Mouse (Mus musculus): Measurements from ENCODE around the gene Pikfyve. TPM values are rescaled to one million over a fixed set of nuclear protein-coding genes. Genes with fewer than 3 reads are reported as not detected.

Pikfyve gene
- polyA plus RNA-seq, 1 experiment: 0.92 TPM

- no peak overlapping the region for H3K4me3 ChIP-seq (replicated peaks)
- no peak for TF ChIP-seq GATA1 (IDR thresholded peaks at IDR 0.05; ENCODE audit: low read length)
- TF ChIP-seq TAL1 (IDR thresholded peaks at IDR 0.05; ENCODE audit: low read length): no peak
- no peaks in the 10 kb centered on the region for H3K9me3 ChIP-seq (ENCODE audit: control insufficient read depth, low read length)
- H3K27me3 ChIP-seq (ENCODE audit: control insufficient read depth): no peaks in the 10 kb centered on the region
- peaks cover 21% of the 10 kb centered on the region for H3K36me3 ChIP-seq (ENCODE audit: control insufficient read depth)
- H3K4me1 ChIP-seq (ENCODE audit: control insufficient read depth): no peaks in the 10 kb centered on the region
Observed at GRCm38 (mm10) chr1:65167496-65167895, 19.0 kb upstream of the Pikfyve start.

GRCm38 (mm10) chr1:65169536-65169935 is 16.9 kb upstream of the Pikfyve start:
- no peak for TF ChIP-seq TAL1 (IDR thresholded peaks at IDR 0.05; ENCODE audit: low read length)
- H3K4me3 ChIP-seq (replicated peaks): no peak overlapping the region
- H3K9me3 ChIP-seq (ENCODE audit: control insufficient read depth, low read length): no peaks in the 10 kb centered on the region
- H3K36me3 ChIP-seq (ENCODE audit: control insufficient read depth): peaks cover 16% of the 10 kb centered on the region
- no peaks in the 10 kb centered on the region for H3K27me3 ChIP-seq (ENCODE audit: control insufficient read depth)
- H3K4me1 ChIP-seq (ENCODE audit: control insufficient read depth): no peaks in the 10 kb centered on the region

DNA sequence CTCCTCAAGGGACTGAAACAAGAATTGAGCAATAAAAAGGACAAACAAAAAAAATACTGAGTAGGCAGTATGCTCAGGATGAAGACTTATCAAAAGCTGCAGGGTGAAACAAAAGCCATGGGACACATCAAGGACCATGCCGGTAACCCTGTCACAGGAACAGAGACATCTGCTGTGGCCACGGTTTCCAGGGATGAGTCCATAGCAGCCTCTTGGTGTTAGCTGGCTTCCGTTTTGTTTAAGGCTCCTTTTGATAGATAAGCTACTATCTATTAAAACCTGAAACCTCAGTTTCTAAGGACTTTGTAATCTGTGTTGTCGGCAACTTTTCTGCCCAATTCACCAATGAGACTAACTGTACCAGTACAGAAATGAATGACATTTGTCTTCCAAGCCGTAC is 16.5 kb upstream of the Pikfyve start:
- Histone ChIP-seq H3K4me1 (ENCODE audit: control insufficient read depth) (no peaks in the 10 kb centered on the region), H3K4me3 (replicated peaks) (no peak overlapping the region), H3K9me3 (ENCODE audit: control insufficient read depth, low read length) (no peaks in the 10 kb centered on the region), H3K27me3 (ENCODE audit: control insufficient read depth) (no peaks in the 10 kb centered on the region), H3K36me3 (ENCODE audit: control insufficient read depth) (peaks cover 14% of the 10 kb centered on the region; the same call in 1 of the 2 replicates)
- TF ChIP-seq GATA1 (IDR thresholded peaks at IDR 0.05; ENCODE audit: low read length): no peak
- TF ChIP-seq TAL1 (IDR thresholded peaks at IDR 0.05; ENCODE audit: low read length): no peak

DNA sequence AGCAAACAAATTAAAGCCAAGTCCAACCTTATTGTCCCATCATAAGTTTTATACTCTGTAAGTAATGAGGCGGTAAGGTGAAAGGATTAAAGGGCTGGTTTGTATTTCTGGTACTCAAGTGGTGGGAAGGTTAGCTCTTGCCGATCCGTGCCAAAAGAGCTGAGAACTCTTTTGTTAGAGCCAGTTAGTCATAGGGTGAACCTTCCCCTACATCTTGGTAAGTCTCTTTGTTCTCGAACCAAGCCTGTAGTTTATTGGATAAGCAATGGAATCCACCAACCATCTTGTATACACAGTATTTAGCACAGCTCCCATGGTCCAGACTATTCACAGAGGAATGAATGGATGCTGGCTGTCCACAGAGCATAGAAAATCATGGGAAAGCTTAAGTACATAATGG is 14.9 kb upstream of the Pikfyve start:
- Histone ChIP-seq H3K4me3 (replicated peaks) (no peak overlapping the region), H3K36me3 (ENCODE audit: control insufficient read depth) (peaks cover 14% of the 10 kb centered on the region; the same call in 1 of the 2 replicates), H3K4me1 (ENCODE audit: control insufficient read depth) (peaks cover 3% of the 10 kb centered on the region), H3K27me3 (ENCODE audit: control insufficient read depth) (no peaks in the 10 kb centered on the region), H3K9me3 (ENCODE audit: control insufficient read depth, low read length) (no peaks in the 10 kb centered on the region)
- no peak for TF ChIP-seq GATA1 (IDR thresholded peaks at IDR 0.05; ENCODE audit: low read length)
- no peak for TF ChIP-seq TAL1 (IDR thresholded peaks at IDR 0.05; ENCODE audit: low read length)

- H3K4me3 ChIP-seq (replicated peaks): no peak overlapping the region
- no peaks in the 10 kb centered on the region for H3K9me3 ChIP-seq (ENCODE audit: control insufficient read depth, low read length)
- H3K36me3 ChIP-seq (ENCODE audit: control insufficient read depth): peaks cover 7% of the 10 kb centered on the region; the same call in 1 of the 2 replicates
- TF ChIP-seq TAL1 (IDR thresholded peaks at IDR 0.05; ENCODE audit: low read length): no peak
- TF ChIP-seq GATA1 (IDR thresholded peaks at IDR 0.05; ENCODE audit: low read length): no peak
- H3K27me3 ChIP-seq (ENCODE audit: control insufficient read depth): no peaks in the 10 kb centered on the region
- H3K4me1 ChIP-seq (ENCODE audit: control insufficient read depth): peaks cover 22% of the 10 kb centered on the region
Observed at GRCm38 (mm10) chr1:65173716-65174115, 12.8 kb upstream of the Pikfyve start.

- Histone ChIP-seq H3K36me3 (ENCODE audit: control insufficient read depth) (no peaks in the 10 kb centered on the region; the same call in 1 of the 2 replicates), H3K9me3 (ENCODE audit: control insufficient read depth, low read length) (no peaks in the 10 kb centered on the region), H3K4me3 (replicated peaks) (no peak overlapping the region), H3K27me3 (ENCODE audit: control insufficient read depth) (no peaks in the 10 kb centered on the region), H3K4me1 (ENCODE audit: control insufficient read depth) (peaks cover 34% of the 10 kb centered on the region)
- TF ChIP-seq GATA1 (IDR thresholded peaks at IDR 0.05; ENCODE audit: low read length) (no peak), TAL1 (IDR thresholded peaks at IDR 0.05; ENCODE audit: low read length) (no peak)
Observed at GRCm38 (mm10) chr1:65176171-65176570, 10.3 kb upstream of the Pikfyve start.

GRCm38 (mm10) chr1:65176912-65177311 is 9.6 kb upstream of the Pikfyve start:
- no peak overlapping the region for H3K4me3 ChIP-seq (replicated peaks)
- peaks cover 36% of the 10 kb centered on the region for H3K4me1 ChIP-seq (ENCODE audit: control insufficient read depth)
- TF ChIP-seq TAL1 (IDR thresholded peaks at IDR 0.05; ENCODE audit: low read length) (no peak), GATA1 (IDR thresholded peaks at IDR 0.05; ENCODE audit: low read length) (no peak)
- no peaks in the 10 kb centered on the region for H3K36me3 ChIP-seq (ENCODE audit: control insufficient read depth)
- no peaks in the 10 kb centered on the region for H3K9me3 ChIP-seq (ENCODE audit: control insufficient read depth, low read length)
- H3K27me3 ChIP-seq (ENCODE audit: control insufficient read depth): no peaks in the 10 kb centered on the region

GRCm38 (mm10) chr1:65177452-65177851 is 9.0 kb upstream of the Pikfyve start:
- Histone ChIP-seq H3K4me1 (ENCODE audit: control insufficient read depth) (peaks cover 36% of the 10 kb centered on the region), H3K4me3 (replicated peaks) (peak overlapping the region; percentile 65), H3K9me3 (ENCODE audit: control insufficient read depth, low read length) (no peaks in the 10 kb centered on the region), H3K36me3 (ENCODE audit: control insufficient read depth) (no peaks in the 10 kb centered on the region), H3K27me3 (ENCODE audit: control insufficient read depth) (no peaks in the 10 kb centered on the region)
- TF ChIP-seq TAL1 (IDR thresholded peaks at IDR 0.05; ENCODE audit: low read length): no peak
- TF ChIP-seq GATA1 (IDR thresholded peaks at IDR 0.05; ENCODE audit: low read length): no peak

GRCm38 (mm10) chr1:65178126-65178901 is 8.2 kb upstream of the Pikfyve start:
- peak overlapping the region; percentile 65 for H3K4me3 ChIP-seq (replicated peaks)
- H3K9me3 ChIP-seq (ENCODE audit: control insufficient read depth, low read length): no peaks in the 10 kb centered on the region
- no peaks in the 10 kb centered on the region for H3K27me3 ChIP-seq (ENCODE audit: control insufficient read depth)
- no peaks in the 10 kb centered on the region for H3K36me3 ChIP-seq (ENCODE audit: control insufficient read depth)
- peaks cover 36% of the 10 kb centered on the region for H3K4me1 ChIP-seq (ENCODE audit: control insufficient read depth)
- TF ChIP-seq GATA1 (IDR thresholded peaks at IDR 0.05; ENCODE audit: low read length) (no peak), TAL1 (IDR thresholded peaks at IDR 0.05; ENCODE audit: low read length) (no peak)

Data from erythroblast, embryonic 14.5 days (primary cell).